Mouse (Mus musculus) hindbrain, embryonic 15.5 days (tissue): ENCODE data around the gene Gpt2. TPM values are rescaled to one million over a fixed set of nuclear protein-coding genes. Genes with fewer than 3 reads are reported as not detected.

ENCODE experiments used
- ATAC-seq: fragments of 200-750 bp; cut with Nextera tagmentation; 2 replicates; pipeline ENCODE4 v1.8.0; 2017; ENCODE audit warnings: low read depth, moderate number of reproducible peaks, moderate TSS enrichment; ENCODE audit not compliant: low FRiP score
- H3K27ac ChIP-seq: fragments of 300-500 bp; sonication (generic); replicated peaks from 2 replicates; pipeline ENCODE4 v1.5.1; 2015; ENCODE audit warnings: mild to moderate bottlenecking, inconsistent platforms
- H3K27me3 ChIP-seq: fragments of 300-500 bp; sonication (generic); 2 replicates; pipeline ENCODE4 v1.6.1; 2015; ENCODE audit warnings: control low read depth, inconsistent platforms
- H3K36me3 ChIP-seq: fragments of 300-500 bp; sonication (generic); 2 replicates; pipeline ENCODE4 v1.6.1; 2015; ENCODE audit warnings: control low read depth, inconsistent platforms
- H3K4me1 ChIP-seq: fragments of 300-500 bp; sonication (generic); replicated peaks from 2 replicates; pipeline ENCODE4 v1.6.1; 2015; ENCODE audit warnings: control low read depth, inconsistent platforms
- H3K4me2 ChIP-seq: fragments of 300-500 bp; sonication (generic); 2 replicates; pipeline ENCODE4 v1.6.1; 2015; ENCODE audit warnings: moderate library complexity, mild to moderate bottlenecking, inconsistent platforms
- H3K4me3 ChIP-seq: fragments of 300-500 bp; sonication (generic); 2 replicates; pipeline ENCODE4 v1.5.1; 2015; ENCODE audit warnings: mild to moderate bottlenecking, inconsistent platforms
- H3K9ac ChIP-seq: fragments of 300-500 bp; sonication (generic); 2 replicates; pipeline ENCODE4 v1.6.1; 2015; ENCODE audit warnings: inconsistent platforms
- H3K9me3 ChIP-seq: fragments of 300-500 bp; sonication (generic); 2 replicates; pipeline ENCODE4 v1.6.1; 2016; ENCODE audit warnings: control low read depth, inconsistent platforms
- WGBS: fragments of 180-500 bp; shearing (Covaris S2); methylation state at CpG from one replicate; pipeline ENCODE4 v1.1.7; 2015; 5-methylcytosine and 5-hydroxymethylcytosine counted together
- polyA plus RNA-seq: library from polyadenylated mRNA; unstranded; fragments of >200 nt; fragmentation: Nextera tagmentation; extraction: Ambion mirVana; gene quantifications from 2 replicates; pipeline ENCODE4 v1.2.1, GENCODE M21; 2015

Gpt2 gene
- polyA plus RNA-seq, 1 experiment from 2014 or later, result 60.1 TPM

GRCm38 (mm10) chr8:85567801-85568200 lies 75.4 kb downstream of the Gpt2 start:
- H3K27me3 ChIP-seq, result no peaks in the 10 kb centered on the region
- no peak overlapping the region for H3K4me2 ChIP-seq
- no peak overlapping the region for H3K27ac ChIP-seq
- no peak overlapping the region for H3K4me3 ChIP-seq
- H3K9ac ChIP-seq, result no peak overlapping the region
- no peaks in the 10 kb centered on the region for H3K9me3 ChIP-seq
- ATAC-seq, result no peak
- 96% methylated on average over 2 of the region's 2 CpGs for WGBS
- H3K36me3 ChIP-seq, result no peaks in the 10 kb centered on the region
- H3K4me1 ChIP-seq, result no peaks in the 10 kb centered on the region

DNA sequence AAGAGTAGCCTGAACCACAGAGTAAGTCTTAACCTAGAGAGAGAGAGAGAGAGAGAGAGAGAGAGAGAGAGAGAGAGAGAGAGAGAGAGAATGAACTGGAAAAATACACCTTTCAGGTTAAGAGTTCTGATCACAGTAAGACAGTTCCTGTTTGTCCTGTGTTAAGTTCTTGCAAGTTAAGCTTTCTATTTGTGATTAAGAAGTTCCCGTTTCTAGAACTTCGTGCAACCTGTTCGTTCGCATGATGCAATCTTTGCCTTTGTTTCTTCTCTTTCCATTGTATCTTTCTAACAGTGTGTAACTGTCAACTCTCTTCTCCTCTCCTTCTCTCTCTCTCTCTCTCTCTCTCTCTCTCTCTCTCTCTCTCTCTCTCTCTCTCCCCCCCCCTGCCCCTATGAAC lies 78.1 kb downstream of the Gpt2 start:
- no peak for ATAC-seq
- Histone ChIP-seq H3K9ac (no peak overlapping the region), H3K9me3 (no peaks in the 10 kb centered on the region), H3K4me3 (no peak overlapping the region), H3K27me3 (no peaks in the 10 kb centered on the region), H3K4me1 (no peaks in the 10 kb centered on the region), H3K4me2 (no peak overlapping the region), H3K36me3 (no peaks in the 10 kb centered on the region), H3K27ac (no peak overlapping the region)
- 93% methylated on average over 4 of the region's 4 CpGs for WGBS

DNA sequence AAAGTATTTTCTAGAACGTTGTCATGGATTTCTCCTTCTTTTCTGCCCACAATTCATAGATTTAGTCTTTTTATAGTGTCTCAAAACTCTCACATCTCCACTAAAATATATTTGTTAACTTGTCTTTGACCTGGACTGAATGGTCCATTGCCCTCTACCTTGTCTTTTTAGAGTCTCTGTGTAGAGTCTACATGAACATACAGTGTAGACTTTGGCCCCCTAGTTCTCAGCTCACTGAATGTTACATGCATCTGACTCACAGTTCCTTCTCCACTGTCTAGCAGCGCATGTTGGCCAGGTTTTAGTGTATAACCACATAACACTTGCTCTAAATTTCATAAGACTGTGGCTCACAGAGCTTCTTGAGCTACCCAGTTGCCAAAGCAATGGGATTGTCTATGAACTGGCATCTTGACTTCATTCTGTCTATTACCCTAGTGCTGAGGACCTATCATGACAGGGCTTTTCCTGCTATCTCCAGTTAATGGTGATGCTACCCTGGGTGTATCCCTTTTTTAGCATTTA lies 81.7 kb downstream of the Gpt2 start:
- no peaks in the 10 kb centered on the region for H3K27me3 ChIP-seq

More for the DNA sequence above, 81.7 kb downstream of the Gpt2 start:
- WGBS, result 89% methylated on average over 2 of the region's 2 CpGs
- ATAC-seq, result no peak
- Histone ChIP-seq H3K4me3 (no peak overlapping the region), H3K9ac (no peak overlapping the region), H3K4me1 (no peaks in the 10 kb centered on the region), H3K4me2 (no peak overlapping the region), H3K27ac (no peak overlapping the region), H3K9me3 (no peaks in the 10 kb centered on the region), H3K36me3 (no peaks in the 10 kb centered on the region)

Other genes with a start within 250 kb of the Gpt2 start
- 64.8 and 70.3 TPM in 2 replicates for gene Orc6, start 192.9 kb upstream of the Gpt2 start, polyA plus RNA-seq
- gene Vps35, start 192.8 kb upstream of the Gpt2 start, polyA plus RNA-seq, result 169 TPM in 2 replicates
- gene Mylk3, start 106.2 kb upstream of the Gpt2 start, polyA plus RNA-seq, result 0.28 and 0.47 TPM in 2 replicates
- 36.8 and 38.1 TPM in 2 replicates for gene 4921524J17Rik, start 59.7 kb upstream of the Gpt2 start, polyA plus RNA-seq
- gene Dnaja2, start 62.8 kb downstream of the Gpt2 start, polyA plus RNA-seq, result 167 and 168 TPM in 2 replicates
- gene Neto2, start 208.3 kb downstream of the Gpt2 start, polyA plus RNA-seq, result 53.3 and 58.7 TPM in 2 replicates